Mouse (Mus musculus): Measurements from ENCODE around the gene Anxa2. TPM values are rescaled to one million over a fixed set of nuclear protein-coding genes. Genes with fewer than 3 reads are reported as not detected.

The Anxa2 gene
- polyA plus RNA-seq (2017; shearing (Covaris generic)), result 10 to 100 TPM; 35.2 to 75.0 TPM

DNA sequence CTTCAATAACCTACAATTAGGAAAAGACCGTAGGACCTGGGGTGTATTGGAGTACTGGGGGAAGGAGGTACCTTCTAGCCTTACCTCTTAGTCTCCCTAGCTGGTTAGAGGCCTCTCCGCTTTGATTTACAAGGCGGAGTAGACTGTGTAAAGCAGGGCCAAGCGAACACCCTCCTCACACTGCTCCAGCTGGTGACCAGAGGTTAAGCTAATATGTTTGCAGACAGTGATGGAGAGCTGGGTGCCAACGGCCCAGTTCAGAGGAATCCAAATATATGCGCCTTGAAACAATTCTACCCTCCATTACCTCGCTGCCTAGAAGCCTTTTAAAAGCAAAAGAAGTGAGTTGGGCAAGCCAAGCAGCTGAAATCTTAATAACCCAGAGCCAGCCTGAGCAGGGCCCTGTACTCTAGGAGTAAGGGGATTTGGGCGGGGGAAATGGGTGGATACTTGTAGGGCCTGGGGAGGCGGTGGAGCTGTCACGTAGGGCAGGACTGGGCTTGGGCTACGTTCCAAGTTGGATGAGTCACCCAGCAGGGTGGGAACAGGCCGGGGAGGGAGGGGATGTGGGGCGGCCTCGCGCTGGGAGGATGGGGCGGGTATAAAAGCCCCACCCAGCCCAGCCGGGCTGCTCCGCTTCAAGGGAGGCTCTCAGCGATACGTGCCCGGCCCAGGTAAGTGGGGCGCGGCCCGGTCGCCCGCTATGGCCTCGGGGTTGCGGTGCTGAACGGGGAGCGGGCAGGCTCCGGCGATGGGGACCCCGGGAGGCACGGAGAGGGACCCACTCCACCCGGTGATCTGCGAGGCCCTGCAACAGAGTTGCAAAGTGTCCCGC, at the start of gene Anxa2:
TSS of gene Anxa2 (plus strand) at position 555 of the 835 bp plus-strand sequence.

Other genes with a start within 250 kb of the Anxa2 start
- gene Ice2, start 55.7 kb upstream of the Anxa2 start, polyA plus RNA-seq (2017; shearing (Covaris generic)), result 10 to 100 TPM; 22.9 to 28.2 TPM

All from inflammation-experienced regulatory T-cells (primary cell).